Mouse (Mus musculus) cerebellum, adult 8-10 months (tissue): ENCODE data around the gene C8a.

Experiments
- DNase-seq: peaks from one replicate; pipeline ENCODE4 v3.0.0; 2022

The C8a gene

DNA sequence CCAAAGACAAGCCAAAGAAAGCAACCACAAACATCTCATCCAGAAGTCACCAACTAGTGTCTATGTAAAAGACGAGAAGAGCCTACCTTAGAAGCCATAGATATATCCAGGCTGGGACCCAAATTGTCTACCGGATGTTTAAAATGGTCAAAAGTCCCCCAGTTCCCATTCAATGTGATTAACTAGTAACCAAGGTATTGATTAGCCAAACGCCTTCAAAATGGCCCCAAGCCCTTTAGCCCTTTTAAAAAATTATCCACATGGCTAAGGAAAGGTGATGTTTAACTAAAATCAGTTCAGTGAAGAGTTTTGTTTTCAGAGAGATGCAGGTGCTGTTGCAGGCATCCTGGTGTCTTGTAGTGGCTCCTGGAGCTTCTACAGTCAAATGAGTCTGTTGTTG lies at the start of gene C8a:
Gene C8a (minus strand): TSS at position 76 of the 400 bp plus-strand sequence.
- DNase-seq, result no peak

DNA sequence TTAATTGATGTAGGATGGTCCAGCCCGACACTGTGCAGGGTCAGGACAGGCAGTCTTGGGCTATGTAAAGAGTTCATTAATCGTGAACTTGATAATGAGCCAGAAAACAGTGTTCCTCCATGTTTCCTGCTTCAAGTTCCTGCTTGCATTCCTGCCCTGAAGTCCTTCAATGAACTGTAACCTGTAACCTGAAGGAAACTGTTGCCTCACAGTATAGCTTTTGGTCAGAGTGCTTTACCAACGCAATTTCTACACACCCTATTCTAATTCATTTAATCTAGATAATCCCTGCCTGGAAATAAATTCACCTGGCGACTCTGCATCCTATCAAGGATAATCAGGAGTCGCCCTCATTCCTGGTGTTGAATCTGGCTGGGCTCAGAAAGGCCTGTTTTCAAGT lies 49.2 kb upstream of the C8a start:
- DNase-seq, result no peak

DNA sequence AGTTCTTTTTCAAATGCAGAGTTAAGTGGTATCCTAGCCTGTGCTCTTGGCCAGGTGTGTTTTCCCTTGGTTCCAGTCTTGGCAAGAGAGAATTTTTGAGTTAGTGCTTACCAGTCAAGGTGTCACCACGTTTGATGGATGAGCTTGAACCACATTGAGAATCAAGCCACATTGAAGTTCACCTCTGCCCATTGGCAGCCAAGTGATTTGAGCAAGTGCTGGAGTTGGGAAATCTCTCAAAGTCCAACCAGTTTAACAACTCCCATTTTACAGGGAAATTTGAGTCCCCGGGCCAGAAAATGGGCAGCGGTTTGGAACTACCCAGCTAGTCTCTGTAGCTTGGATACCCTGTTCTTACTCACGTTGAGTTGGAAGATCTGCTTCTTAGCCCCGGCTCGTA lies 41.8 kb upstream of the C8a start:
- no peak for DNase-seq

DNA sequence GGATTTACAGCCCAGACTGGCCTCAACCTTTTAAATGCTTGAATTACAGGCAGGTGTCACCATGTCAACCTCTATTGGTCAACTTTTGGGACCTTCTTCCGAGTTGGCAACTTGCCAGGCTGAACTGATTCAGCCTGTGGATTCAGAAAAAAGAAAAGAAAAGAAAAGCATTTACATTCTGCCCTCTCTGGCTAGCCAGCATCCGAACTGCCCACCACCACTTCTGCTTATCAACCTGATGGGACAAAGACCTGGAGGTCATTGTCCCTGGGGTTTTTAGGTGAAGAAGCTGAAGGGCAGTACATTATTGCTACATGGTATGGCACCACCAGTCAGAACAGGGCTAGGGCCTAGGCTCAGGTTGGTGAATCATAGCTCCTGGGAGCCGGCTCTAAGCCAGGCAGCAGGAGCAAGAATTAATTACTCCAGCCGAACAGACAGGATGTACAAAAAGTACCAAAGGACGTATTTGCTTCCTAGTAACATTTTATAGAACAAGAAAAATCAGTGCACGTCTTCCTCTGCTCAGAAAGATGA lies 38.6 kb upstream of the C8a start:
- no peak for DNase-seq

DNA sequence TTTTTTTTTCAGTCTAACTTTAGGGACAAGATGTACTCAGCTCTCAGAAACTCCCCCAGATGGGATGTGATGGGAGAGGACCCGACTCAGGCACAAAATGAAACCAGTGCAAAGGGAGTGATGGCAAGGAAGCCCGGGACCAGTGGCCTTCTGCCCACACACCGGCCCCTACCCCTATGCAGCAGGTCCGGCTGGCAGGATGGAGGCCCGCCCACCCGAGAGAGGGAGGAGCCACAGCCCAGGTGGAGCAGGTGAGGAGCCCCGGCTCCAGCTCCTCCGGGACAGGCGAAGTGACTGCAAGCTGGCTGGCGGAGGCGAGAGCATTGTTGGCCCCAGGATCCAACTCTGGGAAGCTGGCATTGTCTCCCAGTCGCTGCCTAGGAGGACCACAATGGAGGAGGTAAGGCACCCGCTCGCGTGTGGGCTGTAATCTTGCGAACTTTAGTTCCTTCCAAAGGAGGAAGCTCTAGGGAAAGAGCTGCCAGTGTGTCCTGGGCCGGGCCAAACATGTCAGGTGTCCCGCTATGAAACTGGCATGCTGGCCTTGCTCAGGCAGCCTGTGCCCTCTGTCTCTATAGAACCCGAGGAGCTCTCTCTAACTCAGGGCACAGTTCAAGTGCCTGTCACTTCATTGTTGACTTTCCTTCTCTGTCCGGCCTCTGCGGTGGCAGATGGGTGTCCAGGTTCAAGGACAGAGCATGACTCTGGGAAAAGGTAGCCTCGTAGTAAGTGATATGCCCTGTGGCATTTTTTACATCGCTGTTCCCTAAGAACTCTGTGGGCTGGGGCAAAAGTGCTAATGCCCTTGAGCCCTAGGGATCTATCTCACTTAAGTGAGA lies 37.3 kb upstream of the C8a start, which contains the start of gene Fyb2:
Gene Fyb2 (plus strand): TSS at position 166 of the 839 bp plus-strand sequence.
- no peak for DNase-seq

DNA sequence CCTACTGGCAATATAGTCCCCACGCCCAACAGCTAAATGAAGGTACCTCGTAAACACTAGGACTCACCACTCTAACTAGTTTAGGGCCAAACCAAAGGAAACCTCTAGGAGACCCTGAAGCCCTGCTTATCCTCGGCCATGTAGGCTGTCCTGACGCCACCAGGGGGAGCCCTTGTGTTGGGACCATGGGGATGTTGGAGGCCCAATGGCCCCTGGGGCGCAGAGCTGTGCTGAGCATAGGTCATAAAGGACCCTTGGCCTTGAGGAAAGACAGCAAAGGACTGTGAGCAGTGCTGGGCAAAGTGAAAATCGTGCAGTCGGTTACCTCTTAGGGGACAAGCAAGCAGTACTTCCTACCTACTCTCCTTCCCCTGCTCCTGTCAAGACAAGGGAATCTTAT lies 35.5 kb upstream of the C8a start:
- peak; percentile 53 for DNase-seq

DNA sequence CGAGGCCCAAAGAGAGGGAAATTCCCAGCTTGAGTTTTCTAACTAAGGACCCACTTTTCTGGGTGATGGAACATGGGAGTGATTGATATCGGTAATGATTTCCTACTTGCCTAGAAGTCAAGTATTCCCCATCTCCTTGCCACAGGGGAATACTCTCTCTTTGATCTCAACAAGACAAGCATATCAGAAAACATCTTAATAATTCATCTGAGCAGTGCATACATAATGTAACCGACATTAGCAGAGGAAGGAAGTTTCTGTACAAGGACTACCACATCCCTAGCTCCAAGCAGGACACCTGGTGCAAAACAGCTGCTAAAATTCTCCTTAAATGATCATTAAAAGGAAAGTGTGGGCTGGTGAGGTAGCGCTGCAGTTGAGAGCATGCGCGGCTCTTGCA lies 28.9 kb upstream of the C8a start:
- no peak for DNase-seq

DNA sequence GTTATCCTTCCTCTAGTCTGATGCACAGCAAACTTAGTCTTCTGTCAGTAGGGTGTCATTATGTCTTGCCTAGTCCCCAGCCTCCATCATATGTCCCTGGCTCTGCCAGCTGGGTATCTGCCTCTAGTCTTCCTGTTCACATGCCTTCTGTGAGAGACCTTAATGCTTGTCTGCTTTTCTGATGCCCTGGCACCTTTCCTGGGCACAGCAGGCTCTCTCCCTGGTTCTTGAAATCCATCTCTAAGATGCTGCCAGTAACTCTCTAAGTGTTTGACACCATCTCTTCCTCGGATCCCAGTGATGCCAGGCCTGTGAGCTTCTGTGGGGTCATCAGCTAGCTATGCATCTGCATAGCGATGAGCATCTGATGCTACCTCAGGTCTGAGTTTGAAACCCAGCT lies 26.6 kb upstream of the C8a start:
- DNase-seq, result no peak

DNA sequence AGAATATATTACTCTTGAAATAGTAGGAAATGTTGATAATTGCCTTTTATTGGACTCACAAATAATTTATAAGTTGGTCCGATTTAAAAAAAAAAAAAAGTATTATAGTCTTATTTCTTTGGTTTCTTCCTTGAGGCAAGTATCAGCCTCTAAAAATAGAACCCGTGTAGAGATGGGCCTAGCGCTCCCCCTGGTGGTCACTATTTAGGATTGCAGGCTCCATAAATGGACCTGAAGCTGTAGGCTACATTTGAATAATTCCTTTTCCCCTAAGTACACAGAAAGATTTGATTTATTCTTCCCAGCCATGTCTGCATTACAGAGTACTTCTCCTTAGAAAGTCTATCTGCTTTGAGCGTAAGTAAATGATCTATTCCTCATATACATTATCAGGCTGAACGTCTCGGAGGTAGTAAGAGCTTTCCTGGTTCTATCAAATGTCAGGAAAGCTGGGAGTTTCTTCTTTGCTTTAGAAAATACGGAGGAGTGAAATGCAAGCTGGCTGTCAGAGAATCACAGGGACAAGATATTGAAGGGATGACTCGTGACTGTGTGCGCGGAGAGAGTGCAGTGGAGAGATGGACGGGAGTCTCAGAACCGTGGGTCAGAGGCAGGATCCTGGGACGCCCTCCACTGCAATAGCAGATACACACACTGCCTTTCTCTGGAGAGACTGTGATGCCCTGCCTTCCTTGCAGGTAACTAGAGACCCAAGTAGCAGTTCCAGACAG lies 18.0 kb upstream of the C8a start:
- DNase-seq, result peak; percentile 50

DNA sequence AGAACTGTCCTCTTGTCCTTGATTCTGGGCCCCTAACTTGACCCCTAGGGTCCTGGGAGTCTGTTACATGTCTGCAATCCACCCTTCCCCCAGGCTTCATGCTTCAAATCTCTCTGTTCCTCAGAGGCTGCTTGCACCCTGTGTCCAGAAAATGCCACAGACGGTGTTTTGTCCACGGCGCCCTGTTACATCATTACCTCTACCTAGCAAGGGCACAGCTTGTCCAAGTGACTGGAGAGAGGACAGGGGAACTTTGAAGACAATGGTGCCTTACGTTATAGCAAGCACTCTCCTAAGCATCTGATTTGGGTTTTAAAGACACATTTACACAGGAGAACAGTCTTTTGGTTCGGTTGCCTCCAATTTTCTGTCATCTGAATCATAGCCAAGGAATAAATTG lies 17.4 kb upstream of the C8a start:
- DNase-seq, result no peak

DNA sequence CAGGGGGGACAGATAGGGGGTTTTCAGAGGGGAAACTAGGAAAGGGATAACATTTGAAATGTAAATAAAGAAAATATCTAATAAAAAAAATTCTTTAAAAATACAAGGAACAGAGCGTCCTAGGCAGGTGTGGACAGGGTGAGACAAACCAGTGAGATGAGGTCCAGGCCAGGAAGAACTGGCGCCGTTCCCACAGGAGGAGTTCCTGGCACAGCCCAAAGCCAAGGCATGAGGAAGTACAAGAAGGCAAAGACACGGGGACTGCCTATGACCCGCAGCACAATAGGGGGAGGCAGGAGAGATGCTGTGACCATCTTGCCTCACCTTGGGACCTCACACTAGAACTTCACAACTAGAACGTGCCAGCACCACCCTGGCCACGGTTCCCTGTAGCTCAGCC lies 15.5 kb upstream of the C8a start:
- DNase-seq, result no peak

DNA sequence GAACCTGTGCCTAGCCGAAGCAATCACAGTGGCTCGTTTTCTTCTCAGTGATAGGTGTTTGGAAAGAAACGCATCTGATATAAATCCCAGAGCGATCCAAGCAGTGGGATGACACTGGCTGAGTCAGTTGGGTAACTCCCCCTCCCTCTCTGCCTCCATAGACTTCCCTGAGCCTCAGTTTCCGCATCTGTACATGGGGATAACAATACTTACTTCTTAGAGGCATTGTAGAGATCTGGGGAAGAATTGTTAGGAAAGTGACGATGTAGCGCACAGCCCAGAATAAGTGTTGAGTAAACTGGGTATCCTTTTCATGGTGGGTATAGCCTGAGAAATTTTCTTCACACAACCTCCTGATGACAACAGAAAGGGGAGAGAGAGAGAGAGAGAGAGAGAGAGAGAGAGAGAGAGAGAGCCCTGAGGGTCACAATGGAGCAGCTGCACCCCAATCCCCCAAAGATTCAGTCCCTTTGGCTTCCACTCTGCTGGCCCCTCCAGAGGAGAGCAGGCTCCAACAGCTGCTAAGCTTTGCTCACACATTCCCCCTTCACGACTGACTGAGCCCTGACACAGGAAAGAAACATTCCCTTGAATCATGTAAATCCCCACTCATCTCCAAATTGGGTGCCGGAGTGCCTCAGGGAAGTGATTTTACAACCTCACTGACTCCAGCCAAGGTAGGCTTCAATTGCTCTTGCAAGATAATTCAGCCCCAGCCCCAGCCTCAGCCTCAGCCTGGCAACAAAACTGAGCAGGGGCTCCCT lies 12.5 kb upstream of the C8a start:
- DNase-seq, result no peak

DNA sequence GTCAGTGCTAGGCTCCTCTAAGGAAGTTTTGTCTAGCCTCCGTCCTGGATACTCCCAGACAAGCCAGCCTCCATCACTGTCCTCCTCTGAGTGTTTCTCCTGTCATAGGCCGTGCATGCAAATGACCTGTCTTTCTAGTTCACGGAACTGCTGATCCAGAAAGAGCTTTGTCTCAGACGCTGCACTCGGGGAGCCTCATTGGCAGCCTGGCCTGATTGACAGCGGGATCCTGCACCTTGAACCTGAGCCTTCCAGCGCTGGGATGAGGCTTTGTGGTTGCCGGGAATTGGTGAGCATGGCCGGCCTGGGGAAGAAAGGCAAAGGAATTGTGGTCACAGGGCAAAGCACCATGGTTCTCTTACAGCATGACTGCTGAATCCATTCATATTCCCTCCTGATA lies 11.3 kb upstream of the C8a start:
- no peak for DNase-seq

DNA sequence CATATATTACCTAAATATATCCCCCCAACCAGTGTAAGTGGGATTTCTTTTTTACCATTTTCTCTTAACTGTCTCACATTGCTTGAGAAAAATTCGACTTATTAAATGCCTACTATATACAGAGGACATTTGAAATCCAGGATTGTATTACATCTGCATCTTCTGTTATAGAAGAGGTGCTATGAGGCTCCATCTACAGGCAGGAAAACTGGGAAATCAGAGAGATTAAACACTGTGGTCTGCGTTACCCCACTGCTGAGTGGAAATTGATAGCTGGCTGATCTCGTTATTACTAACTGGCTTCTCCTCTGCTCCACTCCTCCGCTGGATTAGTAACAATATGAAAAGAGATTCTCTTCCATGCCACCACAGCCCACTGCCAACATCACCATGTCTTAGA lies 366 bp downstream of the C8a start:
- no peak for DNase-seq

DNA sequence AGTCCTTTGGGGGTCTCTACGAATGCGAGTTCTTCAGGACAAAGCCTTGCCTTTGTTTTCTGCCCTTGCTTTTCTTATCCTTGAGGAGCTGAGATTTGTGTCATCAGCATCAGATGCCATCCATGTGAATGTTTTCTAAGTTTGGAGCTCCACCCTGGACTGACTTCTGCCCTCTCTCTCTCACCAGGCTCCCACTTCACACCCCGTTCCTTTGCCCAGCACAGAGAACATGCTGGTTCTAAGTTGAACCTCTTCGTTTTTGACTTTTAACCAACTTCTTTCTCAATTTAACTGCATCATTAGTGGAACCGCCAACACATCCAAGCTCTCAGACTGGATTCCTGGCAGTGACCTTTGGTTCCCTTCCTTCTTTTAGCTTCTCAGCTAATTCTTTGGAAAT lies 6.0 kb downstream of the C8a start:
- DNase-seq, result no peak

DNA sequence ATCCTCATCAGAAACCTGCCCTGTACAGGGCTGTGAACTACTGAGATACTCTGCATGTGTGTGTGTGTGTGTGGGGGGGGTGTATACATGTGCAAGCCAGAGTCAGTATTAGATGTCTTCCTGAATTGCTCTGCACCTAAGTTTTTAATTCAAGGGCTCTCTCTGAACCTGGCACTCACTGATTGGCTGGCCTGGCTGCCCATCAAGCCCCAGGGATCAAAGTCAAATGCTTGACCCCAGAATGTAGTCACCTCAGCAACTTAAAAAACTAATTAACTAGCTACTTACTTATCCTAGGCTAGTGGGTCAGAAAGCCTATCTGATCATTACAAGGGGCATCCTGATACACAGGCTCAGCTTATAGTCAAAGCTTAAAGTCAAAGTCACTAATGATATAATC lies 6.6 kb downstream of the C8a start:
- DNase-seq, result no peak

DNA sequence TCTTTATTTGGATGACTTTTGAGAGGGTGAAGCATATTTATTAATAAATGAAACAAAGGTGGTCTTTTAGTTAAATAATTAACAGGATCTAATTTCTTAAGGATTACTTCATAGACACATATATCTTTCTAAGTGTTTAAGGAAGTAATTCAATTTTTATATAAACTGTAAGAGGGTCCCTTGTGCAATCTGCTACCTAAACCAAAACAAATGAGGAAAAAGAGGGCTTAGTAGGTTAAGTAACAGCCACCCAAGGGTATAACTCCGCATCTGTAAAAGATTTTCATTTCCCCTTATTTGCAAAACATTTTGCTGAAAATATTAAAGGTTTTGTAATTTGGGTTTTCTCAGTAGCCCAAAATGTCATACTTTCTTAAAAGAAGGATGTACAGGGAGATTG lies 11.8 kb downstream of the C8a start:
- no peak for DNase-seq

DNA sequence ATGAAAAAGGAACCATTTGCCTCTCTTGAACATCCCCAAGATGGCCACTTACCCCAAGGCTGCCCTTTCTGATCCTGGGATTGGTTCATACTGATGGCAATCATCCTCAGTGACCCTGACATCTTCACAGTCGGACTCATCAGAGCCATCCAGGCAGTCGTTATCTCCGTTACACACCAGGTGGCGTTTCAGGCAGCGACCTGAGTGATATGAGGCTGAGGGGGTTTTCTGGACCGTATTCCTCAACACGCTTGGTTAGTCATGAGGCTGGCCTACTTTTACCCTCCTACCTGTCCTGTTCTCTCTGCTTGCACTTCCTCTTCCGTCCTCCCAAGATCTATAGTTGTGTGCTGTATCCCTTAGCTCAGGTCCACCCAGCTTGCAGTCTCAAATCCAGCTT lies 15.0 kb downstream of the C8a start:
- DNase-seq, result no peak

DNA sequence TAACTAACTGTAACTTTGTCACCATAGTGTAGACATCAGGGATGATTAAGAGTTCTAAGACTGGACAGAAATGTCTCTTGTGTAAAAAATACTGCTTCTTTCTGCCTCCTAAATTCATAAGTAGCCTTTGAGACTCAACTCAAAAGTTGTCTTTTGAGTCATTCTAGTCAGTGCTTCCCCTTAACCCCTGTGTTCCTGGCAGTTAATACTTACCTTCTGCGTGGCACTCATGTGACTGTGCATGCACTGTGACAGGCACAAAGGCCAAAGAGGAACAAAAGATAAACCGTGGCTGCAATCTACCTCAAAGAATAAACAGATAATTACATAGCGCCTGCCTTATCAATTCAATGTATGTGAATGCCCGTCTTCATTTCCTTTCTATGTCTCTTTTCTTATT lies 18.4 kb downstream of the C8a start:
- no peak for DNase-seq

DNA sequence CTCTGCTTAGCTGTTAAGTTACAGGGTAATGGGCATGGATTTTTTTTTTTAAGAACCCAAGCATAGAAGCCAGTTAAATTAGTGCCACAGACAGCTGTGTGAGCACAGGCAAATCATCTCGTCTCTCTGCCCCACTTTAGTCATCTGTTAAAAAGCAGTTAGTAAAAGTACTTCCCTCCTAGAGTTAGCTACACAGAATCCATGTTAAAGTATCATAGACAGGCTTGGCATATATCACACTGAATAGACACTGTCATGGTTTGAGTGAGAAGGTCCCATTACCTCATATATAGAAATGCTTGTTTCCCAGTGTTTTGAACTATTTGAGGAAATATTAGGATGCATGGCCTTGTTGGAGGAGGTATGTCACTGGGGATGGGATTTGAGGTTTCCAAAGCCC lies 19.2 kb downstream of the C8a start, which contains the start of gene Gm17662:
Gene Gm17662 (plus strand): TSS at position 301 of the 400 bp plus-strand sequence.
- DNase-seq, result no peak

DNA sequence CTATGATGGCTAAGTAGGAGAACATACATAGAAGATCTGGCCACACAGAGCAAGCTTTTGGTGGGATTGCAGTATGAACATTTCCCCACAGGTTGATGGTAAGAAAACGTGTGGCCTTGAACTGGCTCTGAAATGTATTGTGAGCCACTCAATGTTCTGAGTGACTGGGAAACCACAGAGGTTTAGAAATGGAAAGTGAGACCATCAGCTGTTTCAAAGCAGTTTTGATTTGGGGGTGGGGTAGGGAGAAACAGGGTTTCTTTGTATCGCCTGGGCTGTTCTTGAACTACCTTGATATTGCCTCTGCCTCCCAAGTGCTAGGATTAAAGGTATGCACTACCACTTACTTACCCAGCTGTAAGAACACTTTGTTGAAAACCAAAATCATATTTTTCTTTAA lies 21.0 kb downstream of the C8a start:
- DNase-seq, result no peak

DNA sequence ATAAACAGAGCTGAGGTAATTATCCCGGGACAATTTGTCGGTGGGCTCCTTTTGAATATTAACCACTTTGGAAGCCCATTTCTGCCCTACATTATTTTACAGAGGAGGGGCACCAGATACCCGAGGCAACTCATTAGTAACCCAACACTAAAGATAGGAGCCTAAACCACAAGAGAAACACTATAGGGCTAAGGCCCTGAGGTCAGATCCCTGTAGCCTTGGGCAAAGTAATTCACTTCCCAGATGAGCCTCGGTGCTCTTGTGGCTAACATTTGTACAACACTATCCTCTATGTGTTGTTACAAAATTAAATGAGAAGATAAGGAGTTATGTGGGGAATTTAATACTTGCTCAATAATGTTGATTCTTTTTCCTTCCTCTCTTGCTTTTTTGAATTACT lies 32.7 kb downstream of the C8a start:
- DNase-seq, result no peak

DNA sequence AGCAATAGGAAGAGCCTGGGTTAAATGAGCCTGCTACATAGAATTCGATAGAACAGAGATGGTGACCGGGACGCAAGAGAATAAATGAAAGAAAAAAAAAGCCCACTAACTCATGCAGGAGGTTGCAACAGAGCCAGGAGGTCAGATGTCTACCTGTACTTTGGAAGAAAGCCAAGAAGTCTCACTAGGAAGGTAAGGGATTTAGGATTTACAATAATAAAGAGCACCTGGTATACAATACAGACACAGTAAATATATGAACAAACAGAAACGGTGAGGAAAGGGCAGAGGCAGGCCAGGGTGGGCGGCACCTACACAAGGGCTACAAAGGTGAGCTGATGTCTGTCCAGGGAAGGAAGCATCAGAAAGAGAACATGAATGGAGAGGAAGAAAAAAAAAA lies 34.0 kb downstream of the C8a start:
- no peak for DNase-seq
